Mouse (Mus musculus) heart, adult 11 months (tissue): ENCODE measurements around the gene Nktr.

Experiments
- DNase-seq: peaks from one replicate; pipeline ENCODE4 v3.0.0; 2022

Nktr gene

DNA sequence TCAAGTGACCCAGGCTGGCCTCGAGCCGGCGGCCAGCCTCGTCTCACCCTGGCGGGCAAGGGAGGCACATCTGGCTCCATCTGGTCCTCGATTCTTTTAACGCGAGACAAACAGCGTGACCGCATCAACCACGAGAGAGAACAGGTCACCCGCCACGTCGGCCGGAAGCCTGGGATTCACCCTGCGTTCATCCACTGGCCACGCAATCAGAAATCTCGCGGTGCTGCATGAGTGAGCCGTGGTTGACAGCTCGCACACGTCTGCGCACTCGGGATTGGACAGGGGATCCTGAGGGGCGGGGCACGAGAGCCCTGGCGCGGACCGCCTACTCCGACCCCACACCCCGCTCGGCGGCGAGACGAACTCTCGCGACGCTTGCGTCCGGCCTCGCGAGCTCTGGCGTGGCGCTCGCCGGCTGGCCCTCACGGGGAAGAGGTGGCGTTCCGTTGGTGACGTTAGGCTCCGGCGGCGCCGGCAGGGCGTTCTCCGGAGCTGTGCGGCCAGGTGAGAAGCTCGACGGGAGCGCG lies at the start of gene Nktr:
Nktr (plus strand) TSS at position 378 of the 527 bp plus-strand sequence.
- DNase-seq, result peak; percentile 100

DNA sequence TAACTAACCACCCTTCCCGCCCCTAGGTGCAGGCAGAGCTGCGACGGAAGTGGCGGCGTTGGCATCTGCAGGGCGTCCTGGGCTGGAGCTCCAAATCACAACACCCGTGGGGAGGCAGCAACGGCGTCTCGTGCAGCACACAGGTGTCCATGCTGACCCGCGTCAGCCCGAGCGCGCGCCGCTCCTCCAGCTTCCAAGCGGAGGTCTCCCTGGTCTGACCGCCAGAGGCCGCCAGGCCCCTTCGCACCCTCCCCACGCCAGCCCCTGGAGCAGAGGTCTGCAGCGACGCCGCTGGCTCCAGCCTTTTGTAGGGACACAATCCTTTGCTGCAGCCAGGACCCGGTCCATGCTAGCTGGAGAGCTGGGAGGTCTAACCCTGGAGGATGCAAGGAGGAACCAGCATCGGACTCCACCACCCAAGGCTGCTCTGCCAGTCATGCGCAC lies 49.6 kb upstream of the Nktr start:
- peak; percentile 96 for DNase-seq

DNA sequence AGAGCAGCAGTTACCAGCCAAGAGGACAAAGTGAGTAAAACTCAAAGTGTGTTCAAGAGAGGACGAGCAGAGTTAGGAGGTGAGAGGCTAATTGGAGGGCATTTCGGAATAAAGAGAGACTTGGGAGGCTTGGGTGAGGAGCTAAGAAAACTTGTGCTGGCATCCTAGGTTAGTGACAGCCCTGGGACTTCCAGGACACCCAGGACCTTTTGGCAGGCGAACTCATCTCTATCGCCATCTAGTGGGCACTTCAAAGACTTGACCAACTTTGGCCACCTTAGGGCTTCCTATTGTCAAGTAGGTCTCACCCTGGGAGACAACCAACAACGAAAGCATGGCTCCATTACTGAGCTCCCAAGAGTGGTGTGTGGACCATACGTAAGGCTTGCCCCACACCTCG lies 47.7 kb upstream of the Nktr start:
- no peak for DNase-seq

DNA sequence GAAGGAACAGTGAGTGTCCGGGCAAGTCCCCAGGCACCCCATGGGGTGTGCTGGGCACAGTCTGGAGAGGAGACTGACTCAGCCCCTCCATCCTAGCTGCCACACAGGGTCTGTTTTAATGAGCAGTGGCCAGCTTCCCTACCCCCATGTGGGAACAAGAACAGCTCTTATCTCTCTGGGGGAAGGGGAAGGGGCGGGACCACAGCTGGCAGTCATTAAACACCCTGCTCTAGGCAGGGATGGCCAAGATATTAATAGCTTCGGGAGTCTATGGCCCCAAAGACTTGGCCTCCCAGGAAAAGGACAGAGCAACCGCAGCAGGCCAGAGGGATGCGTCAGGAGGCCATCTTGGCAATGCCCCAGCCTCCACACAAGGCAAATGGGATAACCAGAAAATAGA lies 46.7 kb upstream of the Nktr start:
- DNase-seq, result peak; percentile 98

DNA sequence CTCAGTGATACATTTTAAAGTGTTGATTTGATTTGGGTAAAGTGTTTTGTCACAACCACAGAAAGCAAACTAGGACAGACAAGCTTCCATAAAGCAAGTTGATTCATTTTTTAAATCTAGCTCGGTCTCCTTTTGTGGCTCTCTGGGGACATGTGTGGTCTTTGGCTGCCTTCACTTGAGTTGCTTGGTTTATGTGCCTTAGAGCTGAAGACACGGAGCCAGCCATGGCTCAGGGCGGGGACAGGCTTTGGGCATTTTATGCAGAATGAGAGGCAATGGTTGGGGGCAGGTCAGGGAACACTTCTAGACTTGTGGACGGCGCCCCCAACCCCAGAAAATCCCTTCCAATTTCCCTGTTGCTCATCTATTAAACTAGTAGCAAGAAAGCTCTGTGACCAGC lies 45.3 kb upstream of the Nktr start:
- DNase-seq, result no peak

DNA sequence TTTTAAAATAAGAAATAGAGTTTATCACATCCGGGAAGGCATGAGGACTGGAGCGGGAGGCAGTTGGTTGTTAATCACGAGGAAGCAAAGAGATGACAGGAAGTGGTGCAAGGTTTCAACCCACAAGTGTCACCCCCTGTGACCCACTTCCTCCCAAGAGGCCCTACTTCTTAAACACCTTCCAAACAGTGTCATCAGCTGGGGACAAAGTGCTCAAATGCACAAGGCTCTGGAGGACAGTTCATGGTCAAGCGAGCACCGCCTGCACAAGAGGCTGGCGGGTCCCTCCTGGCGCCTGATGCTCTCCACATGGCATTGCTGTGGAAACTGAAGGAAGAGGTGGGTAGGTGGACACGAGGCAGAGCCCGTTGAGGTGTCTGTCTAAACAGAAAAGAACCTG lies 44.0 kb upstream of the Nktr start:
- DNase-seq, result peak; percentile 93

DNA sequence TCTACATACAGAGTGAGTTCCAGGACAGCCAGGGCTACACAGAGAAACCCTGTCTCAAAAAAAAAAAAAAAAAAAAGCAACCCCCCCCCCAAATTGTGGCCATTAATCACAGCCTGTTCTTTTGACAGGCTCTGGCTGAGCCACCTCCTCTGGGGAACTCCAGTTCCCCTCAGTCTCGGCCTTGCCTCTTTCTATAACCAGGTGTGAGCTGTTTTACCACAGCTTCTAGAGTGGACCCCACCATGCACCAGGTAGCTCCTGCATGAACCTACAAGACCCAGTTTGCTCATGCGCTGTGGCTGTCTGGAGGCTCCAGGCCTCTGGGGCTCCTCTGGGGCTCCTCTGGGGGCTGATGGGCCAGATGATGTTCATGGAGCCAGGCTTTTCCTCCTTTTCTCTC lies 43.4 kb upstream of the Nktr start:
- DNase-seq, result no peak

DNA sequence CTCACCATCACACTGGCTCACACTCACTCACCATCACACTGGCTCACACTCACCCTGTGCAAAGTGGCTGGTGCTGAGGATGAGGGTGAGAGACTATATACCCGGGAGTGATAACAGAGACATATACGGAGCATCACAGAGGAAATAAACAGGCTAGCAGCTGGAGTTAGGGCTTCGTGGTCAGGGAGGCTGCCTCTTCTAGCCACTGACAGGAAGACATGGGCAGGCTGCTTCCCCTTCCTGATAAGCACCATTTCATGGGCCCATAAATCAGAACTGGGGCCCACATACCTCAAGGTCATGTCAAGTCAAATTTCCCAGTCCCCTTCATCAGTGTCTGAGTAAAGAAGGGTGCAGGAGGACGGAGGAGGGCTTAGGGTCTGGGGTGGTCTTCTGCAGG lies 41.9 kb upstream of the Nktr start:
- no peak for DNase-seq

DNA sequence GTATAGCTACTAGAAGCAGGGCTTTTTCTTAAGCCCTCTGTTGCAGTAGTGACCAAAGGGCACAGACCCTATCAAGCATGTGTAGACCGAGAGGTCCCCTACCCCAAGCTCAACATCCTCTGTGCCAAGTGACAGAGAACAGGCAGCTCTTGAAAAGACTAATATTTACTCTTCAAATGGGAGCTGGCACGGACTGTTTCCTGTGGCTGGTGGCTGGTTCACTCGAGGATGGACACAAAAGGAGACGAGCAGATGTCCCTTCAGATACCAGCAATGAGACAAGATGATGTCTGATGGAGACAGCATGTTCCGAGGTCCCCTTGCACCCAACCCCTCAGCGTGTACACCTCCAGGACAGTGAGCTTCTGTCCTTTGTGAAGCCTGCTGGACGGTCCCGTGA lies 41.5 kb upstream of the Nktr start:
- DNase-seq, result no peak

DNA sequence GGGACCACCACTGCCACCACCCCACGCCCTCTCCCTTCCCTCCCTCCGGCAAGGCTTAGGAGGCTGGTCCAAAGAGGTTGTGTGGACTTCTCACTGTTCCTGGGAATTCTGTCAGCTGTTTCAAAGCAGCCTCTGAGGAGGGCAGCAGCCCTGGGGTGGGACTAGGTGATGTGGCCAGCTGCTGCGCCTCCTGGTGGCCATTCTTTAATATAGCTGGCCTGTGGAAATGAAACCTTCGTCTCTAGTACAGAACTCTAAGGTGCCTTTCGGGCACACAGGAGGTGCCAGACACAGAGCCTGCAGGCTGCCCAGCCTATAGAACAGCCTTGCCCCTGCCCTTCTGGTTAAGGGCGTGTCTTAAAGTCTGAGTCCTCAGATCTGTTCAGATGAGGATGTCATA lies 39.4 kb upstream of the Nktr start:
- DNase-seq, result peak; percentile 96

DNA sequence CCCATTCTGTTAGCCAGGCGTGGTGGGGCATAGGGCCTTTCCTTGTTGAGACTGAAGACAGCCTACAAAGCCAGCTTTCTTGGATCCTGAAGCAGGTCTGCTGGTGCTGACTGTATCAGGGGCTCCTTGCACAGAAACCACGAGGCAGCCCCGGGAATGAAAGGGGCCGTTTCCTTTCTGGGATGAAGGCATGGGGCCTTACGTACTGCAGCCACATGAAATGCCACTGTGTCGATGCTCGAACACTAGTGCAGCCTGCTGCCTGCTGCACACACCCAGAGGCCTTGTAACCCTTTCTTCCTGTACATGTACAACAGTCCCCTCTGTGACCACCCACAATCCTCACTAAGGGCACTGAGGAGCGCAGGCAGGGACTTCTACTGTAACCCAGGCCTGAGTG lies 37.8 kb upstream of the Nktr start:
- no peak for DNase-seq

DNA sequence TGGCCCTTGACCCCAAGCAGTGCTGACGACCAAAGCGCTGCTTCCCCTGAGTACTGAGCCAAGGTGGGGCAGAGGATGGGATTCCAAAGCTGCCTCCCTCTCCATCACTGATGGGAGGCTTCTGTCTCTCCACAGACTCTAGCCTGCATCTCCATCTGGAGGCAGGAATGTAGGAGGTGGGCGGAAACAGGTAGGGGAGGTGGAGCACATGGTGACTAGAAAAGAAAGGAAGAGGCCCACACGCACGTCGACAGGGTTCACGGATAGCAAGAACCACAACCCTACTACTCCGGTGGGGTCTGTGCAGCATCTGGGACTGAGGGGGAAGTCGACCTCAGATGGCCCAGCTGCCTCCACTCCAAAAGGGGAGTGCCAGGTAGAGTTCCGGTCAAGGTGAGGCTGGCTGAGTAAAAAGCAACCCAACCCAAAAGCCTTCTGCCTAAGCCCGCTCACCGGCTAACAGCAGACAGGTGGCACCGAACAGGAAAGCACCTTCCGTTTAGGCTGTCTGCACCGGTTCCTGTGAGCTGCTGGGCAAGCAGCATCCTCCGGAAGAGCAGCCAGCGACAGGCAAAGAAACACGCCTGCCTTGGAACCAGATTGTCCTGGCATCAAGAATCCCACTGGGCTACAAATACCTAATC lies 36.8 kb upstream of the Nktr start:
- DNase-seq, result no peak

DNA sequence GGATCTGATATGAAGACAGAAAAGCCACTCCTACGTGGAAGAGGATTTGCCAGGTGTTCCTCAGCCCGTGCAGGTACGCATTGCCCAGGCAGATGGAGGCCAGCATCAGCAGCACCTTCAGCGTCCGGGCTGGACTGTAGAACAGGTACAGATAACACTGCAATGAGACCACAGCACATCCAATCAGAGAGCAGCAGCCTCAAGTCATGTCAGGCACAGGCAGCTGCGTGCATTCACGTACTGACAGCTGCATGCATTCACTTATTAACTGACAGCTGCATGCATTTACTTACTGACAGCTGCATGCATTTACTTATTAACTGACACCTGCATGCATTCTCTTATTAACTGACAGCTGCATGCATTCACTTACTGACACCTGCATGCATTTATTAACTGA lies 34.3 kb upstream of the Nktr start:
- no peak for DNase-seq

DNA sequence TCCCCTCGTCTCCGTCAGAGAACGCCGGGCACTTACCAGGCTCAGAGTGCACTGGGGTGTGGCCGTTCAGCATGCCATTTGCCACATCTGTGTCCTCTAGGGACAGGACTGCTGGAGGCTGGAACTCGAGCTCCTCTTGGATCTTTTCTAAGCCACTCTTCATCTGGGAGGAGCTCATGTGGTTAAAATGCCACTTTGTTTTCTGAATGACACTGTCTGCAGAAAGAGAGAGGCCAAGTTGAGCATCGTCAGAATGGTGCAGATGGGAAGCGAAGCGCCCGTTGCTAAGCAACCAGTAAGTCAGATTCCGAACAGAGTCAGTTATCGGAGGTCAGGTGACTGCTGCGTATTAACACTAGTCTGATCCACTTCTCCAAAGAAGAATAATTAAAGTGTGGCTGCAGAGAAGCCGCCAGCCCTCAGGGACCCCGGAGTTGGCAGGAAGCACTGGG lies 28.7 kb upstream of the Nktr start:
- DNase-seq, result no peak

DNA sequence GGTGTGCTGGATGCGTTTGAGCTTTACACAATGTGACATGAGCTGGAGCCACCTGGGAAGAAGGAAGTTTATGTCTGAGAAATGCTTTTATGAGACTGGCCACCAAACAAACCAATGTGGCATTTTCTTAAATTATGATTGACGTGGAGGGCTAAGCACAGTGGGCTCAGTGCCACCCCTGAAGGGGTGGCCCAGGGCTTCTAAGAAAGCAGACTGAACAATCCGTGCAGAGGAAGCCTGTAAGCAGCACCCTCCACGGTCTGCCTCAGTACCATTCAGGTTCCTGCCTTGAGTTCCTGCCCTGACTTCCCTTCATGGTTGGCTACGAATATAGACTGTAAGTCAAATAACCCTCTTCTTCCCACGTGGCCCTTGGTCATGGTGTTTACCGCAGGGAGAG lies 28.2 kb upstream of the Nktr start:
- DNase-seq, result no peak

DNA sequence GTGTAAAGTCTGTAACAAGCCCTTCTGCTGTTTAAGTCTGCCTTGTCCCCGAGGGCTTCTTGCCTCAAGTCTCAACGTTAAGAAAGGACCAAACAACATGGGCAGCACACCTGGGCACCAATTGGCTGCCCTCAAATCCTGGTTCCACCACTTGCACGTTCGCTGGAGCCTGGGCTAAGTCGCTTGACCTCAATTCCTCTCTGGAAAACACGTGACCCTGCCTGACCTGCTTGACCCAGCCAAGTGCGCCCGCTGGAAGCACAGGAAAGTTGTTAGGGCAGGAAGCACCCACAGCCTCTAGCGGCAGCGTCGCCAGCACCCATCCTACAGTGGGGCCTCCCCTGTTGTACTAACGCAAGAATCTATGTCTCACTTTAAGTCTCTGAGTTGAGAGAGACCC lies 24.2 kb upstream of the Nktr start:
- DNase-seq, result no peak

DNA sequence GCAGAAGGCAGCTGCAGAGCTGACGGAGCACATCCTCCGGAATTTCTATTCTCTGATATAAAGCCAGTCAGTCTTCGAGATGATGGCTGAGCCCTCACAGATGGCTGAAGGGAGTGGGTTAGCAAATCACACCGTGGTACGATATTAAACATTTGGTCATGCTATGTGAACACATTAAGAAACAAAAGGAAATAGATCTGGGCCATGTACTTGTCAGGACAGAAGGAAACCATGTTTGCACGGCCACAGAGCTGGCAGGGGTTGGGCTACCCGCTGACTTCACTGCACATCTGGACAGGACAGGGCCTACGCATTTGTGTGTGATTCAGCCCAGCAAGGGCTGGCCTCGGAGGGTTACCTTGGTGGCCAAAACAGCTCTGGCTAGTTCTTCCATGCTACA lies 22.3 kb upstream of the Nktr start:
- DNase-seq, result no peak

DNA sequence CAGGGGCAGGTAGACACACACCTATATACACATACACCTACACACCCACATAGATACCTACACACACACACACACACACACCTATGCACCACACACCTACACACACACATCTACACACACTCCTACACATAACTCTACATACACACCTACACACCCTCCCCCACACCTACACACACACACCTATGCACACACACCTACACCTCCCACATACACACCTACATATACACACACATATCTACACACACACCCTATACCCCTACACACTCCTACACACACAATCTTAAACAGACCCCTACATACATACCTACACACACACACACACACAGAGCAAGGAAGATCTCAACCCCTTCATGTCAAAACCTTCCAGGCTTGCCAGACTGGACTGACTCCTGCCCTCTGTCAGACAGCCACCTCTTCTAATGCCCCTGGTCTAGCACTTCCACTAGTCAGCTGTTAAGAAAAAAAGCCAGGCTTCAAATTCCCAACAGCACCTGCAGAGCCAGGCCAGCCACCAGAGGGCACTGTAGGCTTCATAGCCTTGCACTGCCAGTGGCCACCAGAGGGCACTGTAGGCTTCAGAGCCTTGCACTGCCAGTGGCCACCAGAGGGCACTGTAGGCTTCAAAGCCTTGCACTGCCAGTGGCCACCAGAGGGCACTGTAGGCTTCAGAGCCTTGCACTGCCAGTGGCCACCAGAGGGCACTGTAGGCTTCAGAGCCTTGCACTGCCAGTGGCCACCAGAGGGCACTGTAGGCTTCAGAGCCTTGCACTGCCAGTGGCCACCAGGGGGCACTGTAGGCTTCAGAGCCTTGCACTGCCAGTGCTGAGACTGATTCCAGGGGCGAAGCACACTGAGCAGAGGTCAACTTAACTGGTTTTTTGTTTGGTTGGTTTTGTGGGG lies 21.6 kb upstream of the Nktr start:
- DNase-seq, result peak; percentile 86

DNA sequence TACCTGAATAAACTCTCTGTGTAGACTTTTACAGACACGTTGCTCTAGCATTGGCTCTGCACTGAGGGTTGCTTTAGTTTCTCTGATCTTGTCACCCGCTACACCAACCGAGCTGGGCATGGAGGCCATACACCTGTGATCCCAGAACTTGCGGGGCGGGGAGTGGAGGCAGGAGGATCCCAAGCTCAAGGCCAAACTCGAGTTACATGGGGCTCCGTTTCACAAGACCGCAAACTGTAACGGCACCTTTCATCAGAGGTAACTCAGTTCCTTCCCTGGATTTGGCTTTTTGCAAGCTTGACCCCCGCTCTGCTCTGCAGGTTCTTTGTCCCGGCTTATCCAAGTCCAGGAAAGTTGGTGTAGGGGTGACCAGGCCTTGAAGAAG lies 14.7 kb upstream of the Nktr start:
- peak; percentile 94 for DNase-seq

DNA sequence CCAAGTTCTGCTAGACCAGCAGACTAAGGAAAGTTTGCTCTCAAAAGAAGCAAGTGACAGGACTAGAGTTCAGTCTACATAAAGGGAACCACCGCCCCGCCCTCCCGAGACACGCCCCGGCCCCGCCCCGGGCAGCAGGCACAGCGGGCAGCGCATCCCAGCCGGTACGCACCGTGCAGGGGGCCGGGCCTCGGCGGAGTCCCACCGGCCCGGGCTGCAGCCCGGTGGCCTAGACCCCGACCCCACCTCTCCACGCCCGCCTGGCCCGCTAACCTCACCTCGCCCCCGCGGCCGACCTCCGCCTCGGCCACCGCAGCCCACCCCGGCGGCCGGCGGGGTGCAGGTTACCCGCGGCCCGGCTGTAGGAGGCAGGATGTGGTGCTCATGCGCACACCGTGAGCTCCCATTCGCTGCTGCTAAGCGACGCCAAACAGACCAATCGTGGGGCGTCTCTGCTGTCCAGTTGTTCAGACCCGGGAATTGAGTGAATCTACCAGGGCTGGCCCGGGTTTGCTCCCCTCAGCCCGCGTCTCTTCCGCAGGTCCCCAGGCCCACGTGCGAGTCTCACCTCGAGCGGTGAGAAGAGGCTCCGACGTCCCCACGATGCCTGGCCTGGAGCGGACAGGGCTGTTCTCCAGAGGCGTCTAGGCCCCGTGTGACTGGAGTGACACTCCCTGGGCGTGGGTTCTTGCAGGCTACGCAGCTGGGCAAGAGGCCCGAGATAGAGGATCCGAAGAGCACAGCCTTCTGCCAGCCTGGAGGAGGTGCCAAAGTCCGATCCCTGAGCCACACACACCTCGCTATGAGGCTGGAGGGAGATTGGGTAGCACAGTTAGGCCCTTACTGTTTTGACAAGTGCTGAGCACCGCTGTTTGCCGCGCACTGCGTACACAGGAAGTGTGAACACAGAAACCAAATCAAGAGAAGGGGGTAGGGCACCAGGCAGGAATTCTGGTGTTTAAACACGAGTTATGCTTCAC lies 14.0 kb upstream of the Nktr start, which contains the start of gene Sec22c:
Sec22c (minus strand) TSS at position 845 of the 980 bp plus-strand sequence.
- peak; percentile 100 for DNase-seq

DNA sequence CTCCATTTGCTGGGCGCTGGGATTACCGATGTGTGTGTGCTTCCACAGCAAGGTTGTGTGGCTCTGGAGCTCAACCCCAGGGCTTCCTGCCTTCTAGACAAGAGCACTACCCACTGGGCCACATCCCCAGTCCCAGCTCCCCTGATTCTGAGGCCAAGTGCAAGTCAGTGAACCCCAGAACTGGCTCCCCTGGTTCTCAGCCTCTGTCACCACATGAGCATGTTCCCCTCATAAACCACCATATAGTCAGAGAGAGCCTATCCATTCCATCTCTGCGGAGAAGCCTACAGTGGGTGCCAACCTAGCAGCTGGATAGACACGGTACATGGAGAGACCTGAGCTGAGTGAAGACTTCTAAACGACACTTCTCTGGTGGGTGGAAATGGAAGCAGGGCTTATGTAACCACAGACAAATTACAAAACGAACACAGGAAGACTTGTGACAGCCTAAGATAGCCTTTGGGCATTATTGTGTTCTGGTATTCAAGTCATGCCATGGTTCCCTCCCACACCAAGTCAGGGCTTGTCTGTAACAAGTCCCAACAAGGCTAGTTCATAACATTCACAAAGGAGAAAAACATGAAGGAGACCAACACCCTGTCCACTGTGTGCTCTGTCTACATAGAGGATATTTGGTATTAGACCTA lies 12.8 kb upstream of the Nktr start:
- DNase-seq, result peak; percentile 89

DNA sequence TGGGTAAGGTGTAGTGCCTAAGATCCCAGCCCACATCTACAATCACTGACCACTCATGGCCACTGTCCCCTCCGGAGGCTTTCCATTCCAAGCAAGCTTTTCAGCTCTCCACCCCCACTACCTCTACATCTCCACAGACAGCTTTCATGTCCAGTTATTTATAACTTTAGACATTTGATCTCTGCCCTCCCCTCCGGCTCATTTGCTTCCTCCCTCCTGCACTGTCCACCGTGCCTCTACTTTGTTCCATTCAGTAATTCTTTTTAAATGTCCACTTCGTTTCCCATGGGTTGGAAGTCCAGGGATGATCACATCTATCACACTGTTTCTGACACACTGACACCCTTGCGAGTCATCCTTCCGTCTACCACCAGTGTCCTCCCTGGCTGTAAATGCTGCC lies 11.2 kb upstream of the Nktr start:
- DNase-seq, result no peak
